Mouse (Mus musculus): ENCODE data around the gene Kcnb1. TPM values are rescaled to one million over a fixed set of nuclear protein-coding genes. Genes with fewer than 3 reads are reported as not detected.

The Kcnb1 gene
- total RNA-seq, 2 experiments from 2014 or later: 95.0 to 95.2 TPM

- intact Hi-C loops (cut with DNase I): no loop called here
Measured at GRCm38 (mm10) chr2:167179301-167179700, 10.7 kb downstream of the Kcnb1 start.

GRCm38 (mm10) chr2:167177231-167177641 is 12.7 kb downstream of the Kcnb1 start:
- DNase-seq (ENCODE audit: extremely low spot score in 1 of 2, low spot score in 2 of 2): no peak
- intact Hi-C loops (cut with DNase I): no loop called here

More at GRCm38 (mm10) chr2:167179301-167179700, 10.7 kb downstream of the Kcnb1 start:
- DNase-seq (ENCODE audit: extremely low spot score in 1 of 2, low spot score in 2 of 2): no peak

- no peak for DNase-seq (ENCODE audit: extremely low spot score in 1 of 2, low spot score in 2 of 2)
- intact Hi-C loops (cut with DNase I): no loop called here
Measured at GRCm38 (mm10) chr2:167175284-167175683, 14.7 kb downstream of the Kcnb1 start.

GRCm38 (mm10) chr2:167173051-167173875 is 16.7 kb downstream of the Kcnb1 start:
- no peak for DNase-seq (ENCODE audit: extremely low spot score in 1 of 2, low spot score in 2 of 2)
- intact Hi-C loops (cut with DNase I): no loop called here

- no peak for DNase-seq (ENCODE audit: extremely low spot score in 1 of 2, low spot score in 2 of 2)
- intact Hi-C loops (cut with DNase I): no loop called here
Measured at GRCm38 (mm10) chr2:167167515-167168212, 22.3 kb downstream of the Kcnb1 start.

GRCm38 (mm10) chr2:167163600-167163999 is 26.4 kb downstream of the Kcnb1 start:
- no peak for DNase-seq (ENCODE audit: extremely low spot score in 1 of 2, low spot score in 2 of 2)
- intact Hi-C loops (cut with DNase I): no loop called here

GRCm38 (mm10) chr2:167163134-167163533 is 26.8 kb downstream of the Kcnb1 start:
- intact Hi-C loops (cut with DNase I): no loop called here

GRCm38 (mm10) chr2:167162516-167163021 is 27.4 kb downstream of the Kcnb1 start:
- intact Hi-C loops (cut with DNase I): no loop called here
- DNase-seq (ENCODE audit: extremely low spot score in 1 of 2, low spot score in 2 of 2): peak; percentile 51 to 55

More at GRCm38 (mm10) chr2:167163134-167163533, 26.8 kb downstream of the Kcnb1 start:
- DNase-seq (ENCODE audit: extremely low spot score in 1 of 2, low spot score in 2 of 2): no peak

GRCm38 (mm10) chr2:167159721-167160120 is 30.2 kb downstream of the Kcnb1 start:
- intact Hi-C loops (cut with DNase I): no loop called here
- DNase-seq (ENCODE audit: extremely low spot score in 1 of 2, low spot score in 2 of 2): no peak

- intact Hi-C loops (cut with DNase I): no loop called here
Measured at GRCm38 (mm10) chr2:167158780-167159179, 31.2 kb downstream of the Kcnb1 start.

GRCm38 (mm10) chr2:167156118-167156715 is 33.7 kb downstream of the Kcnb1 start:
- intact Hi-C loops (cut with DNase I): no loop called here
- peak in 1 of 2 experiments; percentile 50 for DNase-seq (ENCODE audit: extremely low spot score in 1 of 2, low spot score in 2 of 2)

More at GRCm38 (mm10) chr2:167158780-167159179, 31.2 kb downstream of the Kcnb1 start:
- DNase-seq (ENCODE audit: extremely low spot score in 1 of 2, low spot score in 2 of 2): no peak

GRCm38 (mm10) chr2:167155541-167155973 is 34.4 kb downstream of the Kcnb1 start:
- intact Hi-C loops (cut with DNase I): no loop called here
- peak; percentile 40 to 67 for DNase-seq (ENCODE audit: extremely low spot score in 1 of 2, low spot score in 2 of 2)

GRCm38 (mm10) chr2:167150880-167151279 is 39.1 kb downstream of the Kcnb1 start:
- no peak for DNase-seq (ENCODE audit: extremely low spot score in 1 of 2, low spot score in 2 of 2)
- intact Hi-C loops (cut with DNase I): no loop called here

- intact Hi-C loops (cut with DNase I): no loop called here
- DNase-seq (ENCODE audit: extremely low spot score in 1 of 2, low spot score in 2 of 2): no peak
Measured at GRCm38 (mm10) chr2:167150135-167150534, 39.8 kb downstream of the Kcnb1 start.

- intact Hi-C loops (cut with DNase I): no loop called here
- DNase-seq (ENCODE audit: extremely low spot score in 1 of 2, low spot score in 2 of 2): no peak
Measured at GRCm38 (mm10) chr2:167149035-167149434, 40.9 kb downstream of the Kcnb1 start.

GRCm38 (mm10) chr2:167147708-167148107 is 42.2 kb downstream of the Kcnb1 start:
- intact Hi-C loops (cut with DNase I): no loop called here
- no peak for DNase-seq (ENCODE audit: extremely low spot score in 1 of 2, low spot score in 2 of 2)

GRCm38 (mm10) chr2:167145904-167146303 is 44.1 kb downstream of the Kcnb1 start:
- intact Hi-C loops (cut with DNase I): no loop called here
- DNase-seq (ENCODE audit: extremely low spot score in 1 of 2, low spot score in 2 of 2): no peak

GRCm38 (mm10) chr2:167144439-167145307 is 45.3 kb downstream of the Kcnb1 start:
- intact Hi-C loops (cut with DNase I): no loop called here
- DNase-seq (ENCODE audit: extremely low spot score in 1 of 2, low spot score in 2 of 2): no peak
